ENCODE assay signal across 15 mouse cellular contexts in genomic region chr11:45938917-45939316, GRCm38 (mm10). TPM values are rescaled to one million over a fixed set of nuclear protein-coding genes. Genes with fewer than 3 reads are reported as not detected.
"Had no signal": no experiment of that assay in that cellular context is flagged by ENCODE, and none has a peak within 500 bp of the region (broad histone marks: within the 10 kb centered on the region; RNA-seq: fewer than 3 reads in every experiment).

No protein-coding gene starts in this region.

- H3K4me3 ChIP-seq: kidney, embryonic 15.5 days; limb, embryonic 13.5 days; midbrain, embryonic 13.5 days; myocyte; neural tube, embryonic 15.5 days; stomach, embryonic 15.5 days had no signal

- H3K9me3 ChIP-seq: kidney, embryonic 15.5 days; limb, embryonic 13.5 days; midbrain, embryonic 13.5 days; neural tube, embryonic 15.5 days; stomach, embryonic 15.5 days had no signal

- ATAC-seq: midbrain, embryonic 13.5 days had no signal

- DNase-seq: kidney, adult 2 months; kidney, postnatal 14 days; left cerebral cortex, postnatal 4 days; lung, adult 18-20 months; right cerebral cortex, adult 18-20 months; right cerebral cortex, postnatal 25 days had no signal

- H3K27me3 ChIP-seq: kidney, embryonic 15.5 days; limb, embryonic 13.5 days; midbrain, embryonic 13.5 days; neural tube, embryonic 15.5 days; stomach, embryonic 15.5 days had no signal

- H3K27ac ChIP-seq: kidney, embryonic 15.5 days; limb, embryonic 13.5 days; liver, embryonic 14.5 days; midbrain, embryonic 13.5 days; neural tube, embryonic 15.5 days; stomach, embryonic 15.5 days had no signal

RNA-seq across cellular contexts. Expression of gene Sox30, which starts 41.2 kb away (rescaled TPM):
- polyA plus RNA-seq: large intestine, adult 2 months; liver, adult 2 months; myocyte had no signal
